Mouse (Mus musculus): ENCODE results near the gene Gar1.

Gar1 gene

DNA sequence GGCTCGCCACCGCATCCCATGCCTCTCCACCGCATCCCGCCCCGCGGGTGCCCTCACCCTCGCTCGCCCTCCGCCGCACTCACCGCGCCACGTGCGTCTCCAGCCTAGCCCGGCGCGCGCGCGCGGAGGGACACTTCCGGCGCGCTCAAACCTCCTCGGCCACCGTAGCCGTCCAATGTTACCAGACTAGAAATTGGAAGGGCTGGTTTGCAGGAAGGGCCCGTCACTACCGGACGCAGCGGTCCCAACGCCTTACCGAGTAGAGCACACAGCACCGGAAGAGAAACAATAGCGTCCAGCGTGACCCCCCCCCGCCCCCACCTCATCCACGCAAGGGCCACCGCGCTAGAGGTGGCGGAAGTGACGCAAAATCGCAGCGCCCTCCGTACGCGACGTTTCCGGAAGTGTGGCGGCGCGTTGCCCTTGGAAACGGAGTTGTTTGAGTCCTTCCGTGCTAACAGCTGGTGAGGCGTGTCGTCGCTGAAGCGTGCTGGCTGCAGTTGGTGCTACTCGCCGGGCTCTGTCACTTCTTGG is at the start of gene Gar1:
Gene Gar1, minus strand, starts transcription at position 362 of the 534 bp plus-strand sequence.
- DNase-seq (ENCODE audit: low spot score in 2 of 2) = peak; percentile 92 to 95

DNA sequence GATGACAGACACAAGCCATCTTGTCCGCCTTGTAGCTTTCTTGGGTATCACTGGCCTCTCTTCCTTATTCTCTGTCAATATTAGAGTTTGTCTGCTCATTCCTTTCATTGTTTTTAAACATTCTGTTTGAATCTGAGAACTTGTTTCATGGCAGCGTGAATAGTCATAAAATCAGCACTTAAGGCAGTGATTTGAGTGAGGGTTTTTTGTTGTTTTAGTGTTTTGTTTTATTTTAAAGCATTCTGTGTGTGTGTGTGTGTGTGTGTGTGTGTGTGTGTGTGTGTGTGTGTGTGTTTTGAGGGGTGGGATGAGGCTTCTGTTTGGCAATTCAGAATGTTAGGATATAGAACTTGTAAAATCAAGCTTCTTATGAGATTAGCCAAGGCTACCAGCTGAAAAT is 48.7 kb upstream of the Gar1 start:
- no peak for DNase-seq (ENCODE audit: low spot score in 2 of 2)

DNA sequence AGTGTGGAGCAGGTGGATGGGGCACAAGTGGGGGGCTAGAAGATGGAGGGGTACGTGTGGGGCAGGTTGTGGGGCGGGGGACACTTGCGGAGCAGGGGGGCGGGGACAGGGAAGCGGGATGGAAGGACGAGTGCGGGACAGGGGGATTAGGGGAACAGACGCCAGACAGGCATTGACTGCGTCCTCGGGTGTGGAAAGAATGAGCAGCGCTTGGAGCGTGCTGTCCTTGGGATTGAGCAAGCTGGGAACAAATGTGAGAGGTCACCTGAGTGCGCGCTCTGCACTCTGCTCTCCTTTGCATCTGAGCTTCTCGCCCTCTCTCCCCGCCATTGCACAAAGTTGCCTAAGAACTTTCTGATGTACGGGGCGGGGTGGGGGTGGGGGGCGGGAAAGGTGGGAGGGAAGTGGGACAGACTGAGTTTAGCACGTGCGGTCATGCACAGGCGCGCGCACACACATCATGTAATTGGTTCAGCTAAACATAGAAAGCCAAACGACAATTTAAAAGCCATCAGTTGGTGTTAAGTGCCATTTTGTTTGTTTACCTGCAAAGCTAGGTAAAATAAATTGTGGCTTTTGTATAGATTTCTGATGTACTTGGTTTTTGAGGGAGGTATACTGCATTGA is 48.0 kb upstream of the Gar1 start:
- DNase-seq (ENCODE audit: low spot score in 2 of 2) = peak in 1 of 2 experiments; percentile 48

DNA sequence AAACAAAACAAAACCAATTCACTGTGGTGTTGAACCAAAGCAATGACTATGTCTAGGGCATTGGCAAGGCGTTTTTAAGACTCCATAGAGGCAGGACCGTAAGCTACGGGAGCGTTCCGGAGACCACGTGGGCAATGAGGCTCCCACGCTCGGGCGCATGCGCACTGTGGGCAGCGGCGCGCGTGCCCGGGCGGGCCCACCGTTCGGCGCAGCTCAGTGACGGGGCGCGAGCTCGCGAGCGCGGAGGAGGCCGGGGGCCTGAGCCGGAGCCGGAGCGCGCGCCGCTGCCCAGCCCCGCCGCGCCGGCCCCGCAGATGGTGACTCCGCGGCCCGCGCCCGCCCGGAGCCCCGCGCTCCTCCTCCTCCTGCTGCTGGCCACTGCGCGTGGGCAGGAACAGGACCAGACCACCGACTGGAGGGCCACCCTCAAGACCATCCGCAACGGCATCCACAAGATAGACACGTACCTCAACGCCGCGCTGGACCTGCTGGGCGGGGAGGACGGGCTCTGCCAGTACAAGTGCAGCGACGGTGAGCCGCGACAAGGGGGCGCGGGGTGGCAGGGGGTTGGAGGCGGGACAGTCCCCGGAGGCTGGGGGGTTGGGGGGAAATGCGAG is 47.3 kb upstream of the Gar1 start, which contains the start of gene Pla2g12a:
Gene Pla2g12a, plus strand, starts transcription at position 202 of the 617 bp plus-strand sequence.
- peak; percentile 81 to 87 for DNase-seq (ENCODE audit: low spot score in 2 of 2)

DNA sequence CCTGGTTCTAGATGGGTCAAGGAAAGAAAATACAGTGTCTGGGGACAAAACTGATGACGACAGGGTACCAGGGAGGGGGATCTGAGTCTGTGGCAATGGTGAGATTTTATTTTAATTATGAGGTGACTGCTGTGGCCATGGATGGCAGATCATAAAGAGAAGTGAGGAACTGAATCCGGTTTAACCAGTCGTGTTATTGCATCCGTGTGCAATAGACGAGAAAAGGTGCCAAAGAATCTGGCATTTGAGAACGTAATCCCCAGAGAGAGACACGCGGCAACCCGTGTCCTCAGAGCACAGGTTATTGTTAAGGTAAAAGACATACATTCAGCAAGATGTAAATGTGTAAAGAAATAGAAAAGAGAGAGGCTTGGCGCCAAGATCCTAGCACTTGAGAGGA is 46.1 kb upstream of the Gar1 start:
- no peak for DNase-seq (ENCODE audit: low spot score in 2 of 2)

DNA sequence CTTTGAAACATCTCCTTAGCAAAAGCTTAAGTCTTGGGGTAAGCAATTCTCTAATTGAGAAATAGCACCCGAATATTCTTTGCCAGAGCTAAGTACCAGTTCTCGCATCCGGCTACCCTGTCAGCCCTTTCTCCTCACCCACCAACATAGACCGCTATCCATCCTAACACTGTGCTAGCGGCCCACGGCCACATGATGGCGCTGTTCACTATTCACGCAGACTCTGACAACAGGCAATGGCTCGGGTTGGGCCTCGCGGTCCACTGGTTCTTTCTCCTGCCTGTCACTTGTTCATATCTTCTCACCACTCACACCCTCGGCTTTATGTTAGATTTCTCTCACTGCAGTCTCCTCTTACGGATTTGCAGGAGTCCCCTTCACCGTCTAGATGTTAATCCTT is 32.5 kb upstream of the Gar1 start:
- peak in 1 of 2 experiments; percentile 32 for DNase-seq (ENCODE audit: low spot score in 2 of 2)

DNA sequence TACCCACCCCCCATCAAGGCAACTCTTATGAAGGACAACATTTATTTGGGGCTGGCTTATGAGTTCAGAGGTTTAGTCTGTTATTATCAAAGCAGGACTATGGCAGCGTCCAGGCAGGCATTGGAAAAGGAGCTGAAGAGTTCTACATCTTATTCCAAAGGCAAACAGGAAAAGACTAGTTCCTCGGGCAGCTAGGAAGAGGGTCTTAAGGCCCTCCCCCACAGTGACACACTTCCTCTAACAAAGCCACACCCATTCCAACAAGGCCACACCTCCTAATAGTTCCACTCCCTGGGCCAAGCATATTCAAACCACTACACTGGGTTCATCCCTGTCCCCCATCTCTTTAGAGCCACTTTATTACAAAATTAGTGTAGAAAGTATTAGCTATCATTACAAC is 31.4 kb upstream of the Gar1 start:
- no peak for DNase-seq (ENCODE audit: low spot score in 2 of 2)

DNA sequence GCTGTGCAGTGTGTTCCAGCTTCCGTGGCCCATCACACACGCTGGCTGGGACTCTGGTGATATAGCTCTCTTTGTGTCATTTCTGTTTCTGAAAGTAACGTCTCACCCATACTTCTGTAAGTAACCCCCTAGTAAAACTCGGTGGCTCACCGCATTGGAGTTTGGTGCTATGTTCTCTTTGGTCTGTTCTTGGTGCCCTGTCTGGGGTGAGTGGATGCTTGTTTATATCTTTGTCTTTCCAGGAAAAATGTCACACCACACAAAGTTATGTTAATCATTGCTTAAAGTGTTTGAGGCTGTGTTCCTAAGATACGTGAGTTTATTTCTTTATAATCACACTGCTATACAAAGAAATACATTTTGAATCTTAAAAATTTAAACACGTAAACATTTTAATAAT is 15.7 kb upstream of the Gar1 start:
- no peak for DNase-seq (ENCODE audit: low spot score in 2 of 2)

DNA sequence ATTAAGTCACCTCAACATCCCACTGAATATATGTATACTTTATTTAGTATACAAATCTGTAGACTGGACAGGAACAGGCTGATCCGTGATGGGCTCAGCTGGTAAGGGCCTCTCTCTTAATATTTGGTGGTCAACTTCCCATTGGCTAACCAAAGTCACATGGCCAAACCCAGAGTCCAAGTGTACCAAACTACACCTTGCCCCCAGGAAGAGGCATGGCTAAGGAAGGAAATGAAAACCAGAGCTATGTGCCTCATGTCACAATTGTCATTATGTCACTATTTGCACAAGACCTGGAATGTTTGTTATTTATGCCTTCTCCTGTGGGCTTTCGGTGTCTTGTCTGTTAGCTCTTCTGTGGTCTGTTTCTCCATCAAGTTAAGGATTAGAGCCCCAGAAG is 14.7 kb upstream of the Gar1 start:
- DNase-seq (ENCODE audit: low spot score in 2 of 2) = no peak

DNA sequence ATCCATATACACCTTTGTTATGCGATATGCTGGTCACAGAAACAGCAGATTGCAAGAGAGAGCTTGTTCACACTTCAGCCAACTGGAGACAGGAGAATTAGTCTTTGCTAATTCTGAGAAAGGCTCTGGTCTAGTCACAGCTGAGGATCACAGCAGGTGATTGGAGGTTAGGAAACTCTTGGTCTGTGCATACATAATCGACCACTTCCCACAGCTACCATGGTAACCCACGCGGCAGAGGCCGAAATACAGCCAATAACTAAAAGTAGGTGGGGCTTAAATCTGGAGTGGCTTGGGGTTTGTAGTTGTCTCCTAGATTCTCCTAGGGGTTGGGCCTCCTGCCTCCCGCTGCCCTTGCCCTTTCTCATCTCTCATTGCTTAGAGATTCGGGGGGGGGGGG is 6.8 kb upstream of the Gar1 start:
- DNase-seq (ENCODE audit: low spot score in 2 of 2) = no peak

DNA sequence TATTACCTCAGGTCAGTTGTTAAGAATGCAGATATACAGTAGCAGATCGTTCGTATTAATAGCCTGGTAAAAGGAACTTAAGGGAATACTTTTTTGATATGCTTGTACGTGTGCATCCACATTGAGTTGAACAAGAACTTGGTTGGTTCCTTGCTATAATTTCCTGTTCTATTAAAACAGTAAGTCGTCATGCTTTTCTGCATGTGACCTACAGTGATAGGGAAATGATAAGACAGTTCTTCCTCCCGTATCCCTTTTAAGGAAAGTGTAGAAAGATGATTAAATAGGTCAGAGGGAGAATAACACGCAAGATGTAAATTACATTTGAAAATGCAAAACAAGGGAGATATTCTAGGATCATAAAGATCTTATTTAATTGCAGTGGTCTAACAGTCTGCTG is 5.8 kb upstream of the Gar1 start:
- DNase-seq (ENCODE audit: low spot score in 2 of 2) = no peak

DNA sequence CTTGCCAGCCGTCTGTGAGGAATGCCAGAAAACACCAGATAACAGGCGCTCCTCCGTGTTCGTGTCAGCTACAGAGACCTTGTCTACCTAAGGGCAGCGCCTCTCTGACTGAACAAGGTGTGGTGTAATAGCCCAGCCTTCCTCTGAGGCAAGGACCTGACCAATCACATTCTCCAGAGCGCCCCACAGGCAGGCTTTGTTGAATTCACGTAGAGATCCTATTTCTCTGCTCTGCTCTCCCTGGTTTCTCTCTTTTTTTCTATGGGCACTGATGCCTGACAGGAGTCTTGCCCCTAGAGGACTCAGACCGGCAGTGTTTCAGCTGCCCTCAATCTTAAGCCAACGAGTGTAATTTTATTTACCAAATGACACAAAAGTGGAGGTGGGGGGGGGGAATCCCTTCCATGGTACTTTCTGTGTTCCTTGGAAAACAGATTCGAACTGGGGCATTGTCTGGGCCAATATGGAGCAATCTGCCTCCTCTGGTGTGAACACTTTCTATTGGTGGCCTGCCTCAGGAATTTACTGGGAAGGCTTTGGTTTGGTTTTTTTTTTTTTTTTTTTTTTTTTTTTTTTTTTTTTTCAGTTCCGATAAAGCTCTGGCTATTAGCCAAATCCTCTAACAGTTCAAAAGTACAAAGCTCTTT is 5.0 kb upstream of the Gar1 start:
- no peak for DNase-seq (ENCODE audit: low spot score in 2 of 2)

DNA sequence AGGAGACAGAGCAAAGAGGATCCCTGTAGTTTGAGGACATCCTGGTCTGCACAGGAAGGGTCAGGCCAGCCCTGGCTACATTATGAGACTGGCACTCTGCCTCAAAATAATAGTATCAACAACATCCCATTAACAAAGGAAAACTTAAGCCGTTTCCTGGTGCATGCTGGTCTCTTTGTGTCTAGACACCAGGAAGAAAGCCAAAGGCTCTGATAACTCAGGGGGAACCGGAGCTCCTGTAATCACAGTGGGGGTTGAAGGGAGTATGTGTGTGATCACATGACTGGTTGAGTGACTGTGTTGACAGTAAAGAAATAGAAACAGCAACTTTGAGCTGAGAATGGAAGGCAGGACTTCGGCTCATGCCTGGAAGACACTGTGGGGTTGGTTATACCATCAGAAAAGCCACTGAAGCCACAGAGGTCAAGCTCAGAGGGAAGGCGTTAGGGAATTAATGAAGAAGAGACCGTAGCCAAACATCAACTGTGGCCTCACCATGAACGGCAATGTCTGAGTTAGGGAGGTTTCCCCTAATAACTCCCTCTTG is 4.3 kb upstream of the Gar1 start, which contains the start of gene Cfi:
Gene Cfi, plus strand, starts transcription at position 497 of the 547 bp plus-strand sequence.
- DNase-seq (ENCODE audit: low spot score in 2 of 2) = no peak

DNA sequence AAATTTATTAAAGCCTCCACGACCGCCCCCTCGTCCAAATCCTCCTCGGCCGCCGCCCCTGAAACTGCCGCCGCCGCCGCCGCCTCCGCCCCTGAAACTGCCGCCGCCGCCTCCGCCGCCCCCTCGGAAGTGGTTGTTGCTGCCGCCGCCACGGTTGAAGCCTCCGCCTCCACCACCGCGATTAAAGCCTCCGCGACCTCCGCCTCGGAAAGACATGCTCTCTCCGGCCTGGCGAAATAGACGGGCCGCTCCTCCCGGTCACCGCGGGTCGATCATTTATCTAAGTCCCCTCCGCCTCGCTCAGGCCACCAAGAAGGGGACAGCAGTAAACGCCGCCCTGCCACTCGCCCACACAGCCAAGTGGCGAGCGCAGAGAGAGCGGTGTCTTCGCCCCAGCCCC is 570 bp downstream of the Gar1 start:
- peak in 1 of 2 experiments; percentile 28 for DNase-seq (ENCODE audit: low spot score in 2 of 2)

DNA sequence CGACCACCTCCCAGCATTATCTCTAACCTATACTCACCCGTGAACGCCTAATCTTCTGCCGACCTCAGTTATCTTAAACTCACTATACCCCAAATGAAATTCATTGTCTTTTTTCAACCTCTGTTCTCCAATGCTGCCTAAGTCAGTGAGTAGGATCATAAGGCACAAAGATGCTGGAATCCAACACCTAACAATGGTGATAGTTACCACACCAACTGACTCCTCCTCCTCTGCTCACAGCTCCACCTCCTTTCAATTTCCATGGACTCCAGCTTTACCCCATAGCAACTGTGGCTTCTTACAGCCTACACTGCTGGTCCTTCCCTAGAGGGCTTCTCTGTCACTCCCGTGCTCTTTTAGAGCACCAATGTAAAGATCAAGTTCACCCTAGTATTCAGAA is 3.5 kb downstream of the Gar1 start:
- no peak for DNase-seq (ENCODE audit: low spot score in 2 of 2)

DNA sequence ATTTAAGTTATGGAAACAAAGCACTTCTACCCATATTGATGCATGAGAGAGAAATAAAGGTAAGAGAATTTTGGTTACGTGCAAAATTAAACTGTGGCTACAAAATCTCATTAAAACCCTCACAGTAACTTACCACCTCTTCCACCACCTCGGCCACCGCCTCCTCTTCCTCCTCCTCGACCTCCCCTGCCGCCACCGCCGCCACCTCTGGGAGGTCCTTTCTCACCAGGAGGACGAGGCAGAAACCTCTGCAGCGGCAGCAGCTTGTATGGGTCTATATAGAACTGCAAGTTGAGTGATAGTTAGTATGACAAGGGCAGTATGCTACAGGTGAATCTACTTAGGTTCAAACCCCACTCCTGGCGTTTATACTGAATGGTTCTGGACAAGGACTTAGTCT is 4.5 kb downstream of the Gar1 start:
- no peak for DNase-seq (ENCODE audit: low spot score in 2 of 2)

DNA sequence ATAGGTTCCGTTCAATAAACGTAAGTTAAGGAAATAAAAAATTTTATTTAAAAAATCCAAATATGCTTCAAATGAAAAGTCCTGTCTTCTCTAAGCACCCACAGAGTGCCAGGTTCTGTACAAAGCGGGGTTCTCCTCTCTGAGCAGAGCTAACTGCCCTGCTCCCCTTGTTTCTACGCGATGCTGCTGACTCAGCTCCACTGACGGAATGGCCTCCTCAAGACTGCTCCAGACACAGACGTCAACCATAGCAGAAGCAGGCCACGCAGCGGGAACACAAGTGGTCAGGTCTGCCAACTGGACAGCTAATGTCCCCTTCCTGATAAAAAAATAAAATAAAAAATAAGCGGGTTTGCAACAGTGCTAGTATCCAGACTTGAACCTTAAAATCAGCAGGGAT is 6.3 kb downstream of the Gar1 start:
- DNase-seq (ENCODE audit: low spot score in 2 of 2) = no peak

DNA sequence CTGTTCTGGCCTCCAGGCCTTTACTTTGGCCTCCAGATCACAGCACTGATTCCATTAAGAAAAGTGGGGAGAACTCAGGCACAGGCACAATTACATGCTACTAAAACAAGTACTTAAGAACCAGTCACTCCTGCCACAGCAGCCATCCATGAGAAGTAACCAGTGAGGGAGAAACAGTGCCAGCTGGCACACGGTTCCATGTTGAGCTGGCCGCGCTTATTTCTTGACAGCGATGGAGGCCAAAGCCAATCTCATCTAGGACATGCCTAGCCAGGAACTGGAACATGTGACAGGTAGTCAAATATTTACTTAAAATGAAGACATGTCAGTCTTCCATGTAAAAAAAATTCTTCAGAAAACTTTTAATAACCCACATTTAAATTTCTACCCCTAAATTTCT is 7.0 kb downstream of the Gar1 start:
- no peak for DNase-seq (ENCODE audit: low spot score in 2 of 2)

DNA sequence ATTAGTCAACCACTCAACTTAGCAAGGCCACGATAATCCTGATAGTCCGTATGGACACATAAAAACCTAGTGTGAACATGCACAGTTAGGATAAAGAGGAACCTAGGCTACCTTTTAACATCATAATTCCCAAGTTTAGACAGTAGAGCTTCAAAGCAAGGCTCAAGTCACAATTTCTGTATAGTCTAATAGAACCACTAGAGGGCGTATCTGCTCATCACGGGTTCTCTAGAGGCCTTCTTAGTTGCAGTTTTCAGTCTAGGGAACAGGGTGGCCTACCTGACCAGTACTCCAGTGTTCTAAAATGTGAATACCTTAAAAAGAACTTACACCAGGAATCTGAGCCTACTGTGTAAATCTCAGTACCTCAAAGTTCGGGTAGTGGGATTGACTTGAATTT is 7.9 kb downstream of the Gar1 start:
- DNase-seq (ENCODE audit: low spot score in 2 of 2) = no peak

DNA sequence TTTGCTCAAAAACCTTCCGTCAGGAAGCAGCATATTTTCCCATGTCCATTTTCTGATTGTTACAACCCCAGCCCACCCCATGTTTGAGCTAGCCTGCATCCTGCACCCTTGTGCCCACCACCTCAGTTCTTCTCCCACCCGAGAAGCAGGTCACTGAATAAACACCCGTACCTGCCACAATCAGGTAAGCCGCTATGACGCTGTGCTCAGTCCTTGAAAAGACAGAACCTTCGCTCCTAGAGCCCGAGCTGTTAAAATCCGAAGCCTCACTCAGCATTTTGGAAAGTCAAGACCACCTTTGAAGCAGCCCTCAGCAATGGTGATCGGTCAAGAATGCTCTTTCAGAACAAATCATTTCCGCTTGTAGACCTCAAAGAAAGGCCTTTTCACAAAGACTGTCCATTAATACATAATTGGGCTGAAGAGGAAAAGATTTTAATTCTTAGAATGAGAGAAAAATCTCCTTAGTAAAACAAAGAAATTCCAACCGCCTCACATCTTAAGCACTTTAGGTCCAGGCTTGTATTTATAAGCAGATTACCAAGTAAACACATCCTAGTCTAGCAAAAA is 8.9 kb downstream of the Gar1 start, which contains the start of gene Rrh:
Gene Rrh, minus strand, starts transcription at position 382 of the 570 bp plus-strand sequence.
- DNase-seq (ENCODE audit: low spot score in 2 of 2) = no peak

DNA sequence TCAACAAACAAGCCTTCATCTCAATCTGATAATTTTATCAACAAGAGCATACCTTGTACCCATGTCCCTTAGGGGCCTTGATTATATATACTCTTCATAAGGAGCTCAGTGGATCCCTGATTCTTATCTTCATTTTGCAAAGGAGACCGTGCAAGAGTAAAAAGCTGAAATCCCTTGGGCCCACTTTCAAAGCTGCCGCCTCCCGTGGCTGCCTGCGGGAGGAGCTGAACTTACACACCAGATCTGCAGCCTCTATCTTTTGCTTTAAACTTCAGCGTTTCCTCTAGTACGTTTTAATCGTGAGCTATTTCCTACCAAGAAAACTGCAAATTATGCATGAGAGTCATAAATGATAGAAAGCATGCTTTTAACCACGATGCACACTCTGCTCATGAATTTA is 9.5 kb downstream of the Gar1 start:
- DNase-seq (ENCODE audit: low spot score in 2 of 2) = no peak

DNA sequence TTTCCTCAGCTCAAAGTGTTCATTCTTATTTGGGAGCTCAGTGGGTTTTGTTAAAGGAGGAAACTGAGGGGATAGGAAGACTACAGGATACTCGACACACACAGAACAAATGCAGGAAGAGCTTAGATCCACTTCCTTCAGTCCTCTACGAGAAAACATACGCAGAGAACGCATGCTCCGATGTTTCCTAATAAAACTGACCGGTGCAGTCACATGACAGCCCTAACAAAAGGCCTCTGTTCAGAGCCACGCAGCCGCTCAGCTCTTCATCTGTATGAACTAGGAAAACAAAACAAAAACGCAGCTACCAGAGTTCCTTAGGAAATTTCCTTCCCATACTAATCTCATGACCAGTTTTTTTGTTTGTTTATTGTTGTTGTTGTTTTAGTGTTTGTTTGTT is 10.3 kb downstream of the Gar1 start:
- no peak for DNase-seq (ENCODE audit: low spot score in 2 of 2)

Measured in urinary bladder, postnatal 36 days (tissue).